Mouse (Mus musculus): ENCODE measurements around the gene Nr1h3. TPM values are rescaled to one million over a fixed set of nuclear protein-coding genes. Genes with fewer than 3 reads are reported as not detected.

The Nr1h3 gene
- polyA plus RNA-seq, 1 experiment from 2014 or later = 22.7 TPM

DNA sequence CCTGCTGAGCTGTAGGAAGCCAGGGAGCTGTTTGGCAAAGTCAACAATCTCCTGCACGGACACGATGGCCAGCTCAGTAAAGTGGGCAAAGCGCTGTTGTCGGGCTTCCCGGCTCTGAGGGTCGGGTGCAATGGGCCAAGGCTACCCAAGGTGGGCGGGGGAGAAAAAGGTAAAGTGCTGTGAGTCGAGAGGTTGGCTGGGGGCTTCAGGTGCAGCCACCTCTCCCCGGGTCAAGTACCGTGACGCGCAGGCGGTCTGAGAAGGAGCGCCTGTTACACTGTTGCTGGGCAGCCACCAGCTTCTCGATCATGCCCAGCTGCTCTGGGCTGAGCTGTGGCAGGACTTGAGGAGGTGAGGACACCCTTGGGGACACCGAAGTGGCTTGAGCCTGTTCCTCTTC is 12.1 kb downstream of the Nr1h3 start:
- H3K36me3 ChIP-seq (ENCODE audit: control insufficient read depth, insufficient read depth) = no peaks in the 10 kb centered on the region; the same call in 1 of the 2 replicates
- H3K27me3 ChIP-seq (replicated peaks; ENCODE audit: control insufficient read depth, insufficient read depth, low read length) = no peaks in the 10 kb centered on the region
- H3K4me1 ChIP-seq (replicated peaks; ENCODE audit: control insufficient read depth, insufficient read depth, low read length) = no peaks in the 10 kb centered on the region; the same call in 1 of the 2 replicates
- 79% methylated on average over 16 of the region's 16 CpGs for WGBS
- H3K9me3 ChIP-seq (ENCODE audit: control insufficient read depth) = no peaks in the 10 kb centered on the region
- no peak overlapping the region for H3K4me3 ChIP-seq (ENCODE audit: low read depth, low read length)
- no peak overlapping the region for H3K4me2 ChIP-seq (replicated peaks; ENCODE audit: low read depth)
- no peak overlapping the region for H3K27ac ChIP-seq (ENCODE audit: low read depth, low read length)
- no peak overlapping the region for H3K9ac ChIP-seq (ENCODE audit: low read depth, low read length)
- no peak for ATAC-seq
- TF ChIP-seq CTCF (IDR thresholded peaks at IDR 0.05; ENCODE audit: low read depth) = no peak

DNA sequence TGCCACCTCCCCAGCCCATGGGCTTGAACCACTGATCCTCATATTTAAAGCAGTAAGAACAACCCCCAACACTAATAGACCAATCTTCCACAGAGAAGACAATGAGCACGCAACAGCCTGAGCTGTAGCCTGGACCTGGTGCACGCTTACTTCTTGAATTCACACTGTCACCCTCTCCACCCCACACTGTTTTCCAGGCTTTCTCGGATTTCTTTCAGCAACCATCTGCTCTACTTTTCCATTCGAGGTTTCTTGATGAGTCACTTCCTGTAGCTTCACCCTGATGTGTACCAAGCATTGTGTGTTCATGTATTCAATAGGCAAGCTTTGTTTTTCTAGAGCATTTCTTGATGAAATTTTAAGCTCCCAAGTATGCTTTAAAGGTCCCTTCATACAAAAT is 15.2 kb downstream of the Nr1h3 start:
- H3K4me1 ChIP-seq (replicated peaks; ENCODE audit: control insufficient read depth, insufficient read depth, low read length) = no peaks in the 10 kb centered on the region
- H3K9me3 ChIP-seq (ENCODE audit: control insufficient read depth) = no peaks in the 10 kb centered on the region
- H3K4me3 ChIP-seq (ENCODE audit: low read depth, low read length) = no peak overlapping the region
- H3K9ac ChIP-seq (ENCODE audit: low read depth, low read length) = no peak overlapping the region
- no peak for TF ChIP-seq CTCF (IDR thresholded peaks at IDR 0.05; ENCODE audit: low read depth)
- H3K36me3 ChIP-seq (ENCODE audit: control insufficient read depth, insufficient read depth) = no peaks in the 10 kb centered on the region; the same call in 1 of the 2 replicates
- no peak overlapping the region for H3K27ac ChIP-seq (ENCODE audit: low read depth, low read length)
- WGBS = 57% methylated on average over 4 of the region's 4 CpGs
- no peaks in the 10 kb centered on the region for H3K27me3 ChIP-seq (replicated peaks; ENCODE audit: control insufficient read depth, insufficient read depth, low read length)
- no peak overlapping the region for H3K4me2 ChIP-seq (replicated peaks; ENCODE audit: low read depth)
- no peak for ATAC-seq

DNA sequence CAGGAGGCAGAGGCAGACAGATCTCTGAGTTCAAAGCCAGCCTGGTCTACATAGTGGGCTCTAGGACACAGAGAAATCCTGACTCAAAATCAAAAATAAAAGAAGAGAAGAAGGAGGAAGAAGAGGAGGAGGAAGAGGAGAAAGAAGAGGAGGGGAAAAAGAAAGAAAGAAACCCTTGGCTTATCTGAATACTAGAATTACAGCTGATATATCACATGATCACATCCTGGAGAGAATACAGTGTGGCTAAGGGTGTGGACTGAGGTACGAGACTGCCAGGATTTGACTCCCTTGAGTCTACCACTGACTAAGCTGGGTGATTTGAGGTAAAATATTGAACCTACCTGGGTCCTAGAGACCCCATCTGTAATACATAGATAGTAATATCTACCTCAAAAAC is 16.4 kb downstream of the Nr1h3 start:
- no peak overlapping the region for H3K4me3 ChIP-seq (ENCODE audit: low read depth, low read length)
- 43% methylated on average over 1 of the region's 1 CpGs for whole genome bisulfite sequencing
- no peak overlapping the region for H3K4me2 ChIP-seq (replicated peaks; ENCODE audit: low read depth)
- no peak for ATAC-seq
- no peak overlapping the region for H3K9ac ChIP-seq (ENCODE audit: low read depth, low read length)
- no peaks in the 10 kb centered on the region for H3K9me3 ChIP-seq (ENCODE audit: control insufficient read depth)
- H3K27ac ChIP-seq (ENCODE audit: low read depth, low read length) = no peak overlapping the region
- TF ChIP-seq CTCF (IDR thresholded peaks at IDR 0.05; ENCODE audit: low read depth) = no peak
- no peaks in the 10 kb centered on the region; the same call in 1 of the 2 replicates for H3K4me1 ChIP-seq (replicated peaks; ENCODE audit: control insufficient read depth, insufficient read depth, low read length)
- H3K36me3 ChIP-seq (ENCODE audit: control insufficient read depth, insufficient read depth) = no peaks in the 10 kb centered on the region; the same call in 1 of the 2 replicates
- H3K27me3 ChIP-seq (replicated peaks; ENCODE audit: control insufficient read depth, insufficient read depth, low read length) = no peaks in the 10 kb centered on the region

DNA sequence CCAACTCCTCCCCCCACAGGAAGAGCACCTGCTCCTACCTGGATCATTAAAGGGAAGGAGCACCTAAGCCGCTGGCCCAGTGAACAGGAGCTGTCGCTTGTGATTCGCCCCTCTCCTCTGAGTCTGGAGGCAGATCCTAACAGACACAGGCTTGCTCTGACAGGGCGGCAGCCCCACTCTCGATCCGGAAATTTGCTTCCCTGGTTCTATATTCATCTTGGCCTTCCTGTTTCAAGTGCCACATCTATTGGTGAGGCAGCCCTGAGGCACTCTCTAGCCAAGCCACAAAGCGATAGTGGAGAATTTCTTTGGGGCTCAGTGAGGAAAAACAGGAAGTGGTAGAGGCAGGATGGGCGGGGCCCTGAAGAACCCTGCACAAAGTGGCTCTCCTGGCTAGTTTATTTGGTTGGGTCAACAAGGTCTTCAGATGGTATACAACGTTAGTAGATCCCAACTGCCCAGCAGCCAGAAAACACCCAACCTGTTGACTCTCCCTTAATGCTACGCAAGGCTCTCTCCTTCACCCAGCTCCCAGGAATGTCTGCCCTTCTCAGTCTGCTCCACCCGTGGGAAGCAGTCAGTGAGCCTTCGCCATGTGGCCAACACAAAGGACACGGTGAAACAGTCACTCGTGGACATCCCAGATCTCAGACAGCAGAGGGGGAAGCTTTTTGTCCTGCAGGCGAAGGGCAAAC is 18.8 kb downstream of the Nr1h3 start, which contains the start of gene Madd:
Gene Madd, minus strand, starts transcription at position 127 of the 695 bp plus-strand sequence.
- WGBS = 62% methylated on average over 15 of the region's 15 CpGs
- peak within 1 kb of the TSS; percentile 98 for H3K4me2 ChIP-seq (replicated peaks; ENCODE audit: low read depth)
- H3K27ac ChIP-seq (ENCODE audit: low read depth, low read length) = peak within 1 kb of the TSS; percentile 64; the same call in 1 of the 2 replicates
- H3K4me3 ChIP-seq (ENCODE audit: low read depth, low read length) = peak within 1 kb of the TSS; percentile 93
- TF ChIP-seq CTCF (IDR thresholded peaks at IDR 0.05; ENCODE audit: low read depth) = no peak
- peak; percentile 44; the same call in 1 of the 2 replicates for ATAC-seq
- H3K36me3 ChIP-seq (ENCODE audit: control insufficient read depth, insufficient read depth) = no peaks in the 10 kb centered on the region; the same call in 1 of the 2 replicates
- no peaks in the 10 kb centered on the region for H3K27me3 ChIP-seq (replicated peaks; ENCODE audit: control insufficient read depth, insufficient read depth, low read length)
- H3K4me1 ChIP-seq (replicated peaks; ENCODE audit: control insufficient read depth, insufficient read depth, low read length) = no peaks in the 10 kb centered on the region; the same call in 1 of the 2 replicates
- H3K9me3 ChIP-seq (ENCODE audit: control insufficient read depth) = no peaks in the 10 kb centered on the region
- peak within 1 kb of the TSS; percentile 73 for H3K9ac ChIP-seq (ENCODE audit: low read depth, low read length)

DNA sequence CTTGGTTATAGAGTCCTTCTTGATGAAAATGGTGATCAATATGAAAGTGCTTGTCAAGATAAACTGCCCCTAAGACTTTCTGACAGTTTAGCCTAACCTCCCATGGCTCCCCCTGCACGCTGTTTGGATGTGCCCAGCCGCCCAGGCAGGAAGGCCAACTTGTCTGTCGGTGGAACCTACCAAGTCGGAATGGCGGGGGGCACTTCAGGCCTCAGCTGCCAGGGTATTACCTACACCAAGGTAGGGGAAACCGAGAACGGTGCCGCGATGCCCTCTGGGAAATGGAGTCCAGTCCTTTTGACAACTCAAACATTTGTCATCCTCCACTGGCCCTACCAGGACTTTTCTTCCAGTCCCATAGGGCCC is 19.5 kb downstream of the Nr1h3 start:
- peak overlapping the region; percentile 93 for H3K4me3 ChIP-seq (ENCODE audit: low read depth, low read length)
- 0% methylated on average over 9 of the region's 9 CpGs for WGBS
- no peaks in the 10 kb centered on the region; the same call in 1 of the 2 replicates for H3K36me3 ChIP-seq (ENCODE audit: control insufficient read depth, insufficient read depth)

DNA sequence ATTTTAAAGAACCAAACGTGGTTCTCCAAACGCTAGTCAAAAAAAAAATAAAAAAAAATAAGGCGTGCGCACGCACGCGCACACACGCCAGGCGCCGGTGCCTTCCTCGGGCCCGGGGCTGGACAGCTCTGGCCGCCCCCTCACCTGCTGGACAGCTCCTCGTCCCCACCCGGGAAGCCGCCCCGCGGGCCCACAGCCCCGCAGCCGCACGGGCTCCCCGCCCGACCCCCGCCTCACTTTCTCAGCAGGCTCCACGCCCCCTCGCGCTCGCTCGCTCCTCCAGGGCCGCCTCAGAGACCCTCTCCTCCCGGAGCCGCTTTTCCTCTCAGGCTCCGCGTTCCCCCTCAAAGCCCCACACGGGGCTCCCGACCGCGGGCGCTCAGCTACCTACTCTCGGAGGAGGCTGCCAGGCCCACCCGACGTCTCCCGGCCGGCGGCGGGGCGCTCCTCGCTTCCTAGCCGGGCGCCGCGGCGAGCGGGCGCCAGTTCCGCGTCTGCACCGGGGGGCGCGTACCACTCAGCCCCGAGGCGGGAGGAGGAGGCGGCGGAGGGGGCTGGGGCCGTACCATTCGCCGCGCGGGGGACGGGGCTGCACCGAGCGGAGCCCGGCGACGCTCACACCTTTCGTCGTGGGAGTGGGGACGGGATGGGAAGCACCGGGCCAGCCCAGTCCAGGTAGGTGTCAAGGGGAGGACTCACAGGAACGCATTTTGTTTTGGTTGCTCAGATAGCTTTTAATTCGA is 20.1 kb downstream of the Nr1h3 start:
- Histone ChIP-seq H3K4me2 (replicated peaks; ENCODE audit: low read depth) (peak overlapping the region; percentile 98), H3K9ac (ENCODE audit: low read depth, low read length) (peak overlapping the region; percentile 73), H3K27ac (ENCODE audit: low read depth, low read length) (peak overlapping the region; percentile 64; the same call in 1 of the 2 replicates), H3K36me3 (ENCODE audit: control insufficient read depth, insufficient read depth) (no peaks in the 10 kb centered on the region; the same call in 1 of the 2 replicates), H3K4me1 (replicated peaks; ENCODE audit: control insufficient read depth, insufficient read depth, low read length) (no peaks in the 10 kb centered on the region; the same call in 1 of the 2 replicates), H3K9me3 (ENCODE audit: control insufficient read depth) (no peaks in the 10 kb centered on the region), H3K4me3 (ENCODE audit: low read depth, low read length) (peak overlapping the region; percentile 93), H3K27me3 (replicated peaks; ENCODE audit: control insufficient read depth, insufficient read depth, low read length) (no peaks in the 10 kb centered on the region)
- no peak for TF ChIP-seq CTCF (IDR thresholded peaks at IDR 0.05; ENCODE audit: low read depth)
- peak; percentile 90 for ATAC-seq
- under 1% methylated on average over 76 of the region's 81 CpGs for WGBS

More for the DNA sequence above, 19.5 kb downstream of the Nr1h3 start:
- Histone ChIP-seq H3K27ac (ENCODE audit: low read depth, low read length) (peak overlapping the region; percentile 64; the same call in 1 of the 2 replicates), H3K27me3 (replicated peaks; ENCODE audit: control insufficient read depth, insufficient read depth, low read length) (no peaks in the 10 kb centered on the region), H3K4me2 (replicated peaks; ENCODE audit: low read depth) (peak overlapping the region; percentile 98), H3K9ac (ENCODE audit: low read depth, low read length) (peak overlapping the region; percentile 73), H3K9me3 (ENCODE audit: control insufficient read depth) (no peaks in the 10 kb centered on the region), H3K4me1 (replicated peaks; ENCODE audit: control insufficient read depth, insufficient read depth, low read length) (no peaks in the 10 kb centered on the region; the same call in 1 of the 2 replicates)
- no peak for TF ChIP-seq CTCF (IDR thresholded peaks at IDR 0.05; ENCODE audit: low read depth)
- ATAC-seq = peak; percentile 99

All from intestine, postnatal 0 days (tissue).